Mouse (Mus musculus) cerebellum, postnatal 4 days (tissue): ENCODE measurements at regions not wholly inside any gene's neighbourhood (a gene's known extent, or its start where the extent isn't known, plus 50 kb on each side); places are given as distances from the start of the nearest gene placed in this dataset.

Experiments
- DNase-seq, 2 experiments: peaks; one replicate each; pipeline ENCODE4 v3.0.0; 2022; ENCODE audit warnings: low spot score in 2 of 2, mixed read lengths in 1 of 2

GRCm38 (mm10) chr9:52298329-52298728 is 130.0 kb upstream of the Zc3h12c start:
- DNase-seq, result peak in 1 of 2 experiments; percentile 13

- DNase-seq, result no peak
Observed at GRCm38 (mm10) chr9:52294699-52295098, 126.3 kb upstream of the Zc3h12c start.

GRCm38 (mm10) chr9:52289069-52289468 is 120.7 kb upstream of the Zc3h12c start:
- no peak for DNase-seq

- DNase-seq, result no peak
Observed at GRCm38 (mm10) chr9:52287761-52288275, 119.4 kb upstream of the Zc3h12c start.

GRCm38 (mm10) chr9:52287246-52287651 is 118.9 kb upstream of the Zc3h12c start:
- peak; percentile 38 to 64 for DNase-seq

GRCm38 (mm10) chr9:52286104-52286503 is 117.7 kb upstream of the Zc3h12c start:
- DNase-seq, result no peak

DNA sequence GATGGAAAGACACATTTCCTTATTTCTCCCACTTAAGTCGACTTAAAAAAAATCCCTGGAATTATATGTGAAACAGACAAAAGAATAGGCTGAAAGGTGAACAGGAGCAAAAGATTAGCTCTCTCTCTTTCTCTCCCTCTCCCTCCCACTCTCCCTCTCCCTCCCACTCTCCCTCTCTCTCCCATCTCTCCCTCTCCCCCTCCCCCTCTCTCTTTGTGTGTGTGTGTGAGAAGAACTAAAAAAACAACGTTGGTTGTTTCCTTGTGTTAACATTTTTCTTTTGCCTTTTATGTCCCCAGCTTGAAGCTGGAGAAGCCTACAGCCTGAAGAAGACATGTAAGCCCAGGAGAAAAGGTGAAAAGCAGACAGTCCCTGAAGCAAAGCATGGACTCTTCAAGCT is 115.2 kb upstream of the Zc3h12c start:
- no peak for DNase-seq

- no peak for DNase-seq
Observed at GRCm38 (mm10) chr9:52280995-52281394, 112.6 kb upstream of the Zc3h12c start.

DNA sequence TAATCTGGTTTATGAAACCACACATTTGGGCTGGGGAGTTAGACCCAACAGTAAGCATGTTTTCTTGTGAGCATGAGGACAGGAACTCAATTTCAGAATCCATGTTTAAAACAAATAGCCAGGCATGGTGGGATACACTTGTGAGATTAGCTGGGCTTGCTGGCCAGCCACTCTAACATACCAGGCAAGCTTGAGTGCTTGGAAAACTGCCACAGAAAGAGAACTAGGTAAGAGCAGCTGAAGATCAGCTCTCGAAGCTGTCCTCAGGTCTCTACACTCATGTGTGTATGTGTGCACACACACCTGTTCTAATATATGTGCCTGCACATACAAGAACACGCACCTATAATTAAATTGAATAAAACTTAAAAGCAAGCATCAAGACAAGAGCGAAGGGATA is 112.2 kb upstream of the Zc3h12c start:
- DNase-seq, result no peak

DNA sequence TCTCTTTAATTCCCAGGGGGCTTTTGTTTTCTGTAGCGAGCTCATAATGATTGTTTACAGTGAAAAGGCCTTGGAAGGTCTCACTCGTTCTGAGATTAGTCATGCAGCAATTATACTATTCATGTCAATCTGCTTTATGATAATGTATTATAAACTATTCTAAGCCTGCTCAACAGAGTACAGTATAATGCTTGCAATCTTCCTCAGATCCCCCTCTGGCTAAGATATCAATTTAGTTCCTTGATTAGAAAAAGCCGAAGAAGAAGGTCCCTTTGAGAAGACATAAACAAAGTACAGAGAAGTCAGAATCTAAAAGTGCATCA is 110.3 kb upstream of the Zc3h12c start:
- DNase-seq, result no peak

DNA sequence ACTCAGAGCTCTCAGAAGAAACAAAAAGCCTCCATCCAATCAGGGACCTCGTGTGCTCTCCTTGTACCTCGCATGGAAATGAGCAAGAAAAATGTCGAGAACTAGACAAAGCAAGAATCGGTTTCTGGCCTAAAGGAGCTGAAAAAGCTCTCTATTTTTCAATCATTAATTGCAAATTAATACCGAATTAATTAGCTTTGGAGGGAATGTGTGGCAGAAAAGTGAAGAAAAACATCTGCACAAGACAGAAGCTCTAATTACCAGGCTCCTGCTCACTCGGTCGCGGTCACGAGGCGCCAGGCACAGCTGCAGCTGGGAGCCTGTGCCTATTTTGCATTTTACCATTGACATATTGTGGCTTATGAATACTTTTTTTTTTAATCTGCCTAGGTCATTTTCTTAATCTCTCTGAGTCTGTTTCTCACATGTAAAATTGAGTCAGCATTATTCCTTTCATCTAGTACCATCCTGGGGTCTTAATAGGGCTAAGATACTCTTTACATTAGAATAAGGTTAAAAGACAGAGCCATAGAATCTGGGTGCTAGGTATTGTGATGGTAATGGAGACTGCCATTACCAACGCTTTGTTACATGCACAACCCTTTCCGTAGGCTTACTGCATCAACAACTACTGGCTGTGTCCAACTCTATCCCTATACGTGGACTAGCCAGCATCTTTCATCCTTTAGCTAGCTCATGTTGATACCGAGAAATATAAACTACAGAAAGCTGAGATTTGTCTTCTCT is 109.8 kb upstream of the Zc3h12c start:
- DNase-seq, result no peak

GRCm38 (mm10) chr9:52273994-52274393 is 105.6 kb upstream of the Zc3h12c start:
- no peak for DNase-seq

DNA sequence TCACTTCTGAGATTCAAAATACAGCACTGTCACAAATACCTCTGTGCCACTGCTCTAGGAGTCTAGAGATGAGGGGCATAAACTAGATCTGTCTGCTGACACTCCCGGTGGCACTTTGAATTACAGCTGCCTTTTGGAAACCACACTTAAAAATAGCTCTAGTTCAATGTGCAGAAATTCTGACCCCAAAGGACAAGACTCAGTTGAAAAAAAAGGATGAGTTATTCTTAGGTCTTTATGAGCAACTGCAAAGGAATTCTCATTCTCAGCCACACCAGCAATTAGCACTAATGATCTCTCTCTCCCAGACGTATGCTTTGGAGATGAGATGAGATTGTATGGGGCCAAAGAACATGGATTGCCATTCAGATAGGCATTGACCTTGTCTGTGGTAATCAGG is 104.3 kb upstream of the Zc3h12c start:
- DNase-seq, result no peak

DNA sequence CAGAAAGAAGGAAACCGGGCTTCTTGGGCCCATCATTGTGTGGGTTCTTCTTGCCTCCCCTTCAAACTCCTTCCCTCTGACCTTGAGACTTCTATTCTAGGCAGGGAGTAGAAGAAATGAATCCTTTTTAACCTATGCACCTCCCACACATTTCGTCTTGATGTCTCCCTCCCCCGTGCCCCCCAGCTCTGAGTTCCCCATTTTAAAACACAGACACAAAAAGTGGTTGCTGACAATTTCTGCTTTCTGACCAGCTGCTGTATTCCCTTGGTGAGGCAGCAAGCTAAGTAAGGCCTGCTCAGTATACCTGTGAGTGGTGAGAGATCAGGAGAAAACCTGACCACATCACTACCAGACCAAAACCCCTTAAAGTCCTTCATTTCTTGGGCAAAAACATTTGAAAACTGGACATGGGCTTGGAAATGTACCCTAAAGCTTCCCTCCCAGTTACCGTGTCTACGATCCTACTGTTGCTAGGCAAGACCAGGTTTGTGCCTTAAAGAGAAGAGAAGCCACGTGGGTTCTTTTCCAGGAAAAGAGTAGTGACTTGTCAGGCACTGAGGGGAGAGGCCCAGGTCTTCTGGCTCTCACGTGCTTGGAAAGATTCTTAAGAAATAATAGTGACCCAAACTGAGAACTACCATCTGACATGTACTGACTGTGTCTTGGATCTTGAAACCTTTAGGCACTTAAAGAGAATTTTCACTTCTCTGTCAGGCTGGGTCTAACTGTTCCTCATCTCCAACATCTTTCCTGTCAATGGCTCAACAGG is 103.2 kb upstream of the Zc3h12c start:
- DNase-seq, result no peak

DNA sequence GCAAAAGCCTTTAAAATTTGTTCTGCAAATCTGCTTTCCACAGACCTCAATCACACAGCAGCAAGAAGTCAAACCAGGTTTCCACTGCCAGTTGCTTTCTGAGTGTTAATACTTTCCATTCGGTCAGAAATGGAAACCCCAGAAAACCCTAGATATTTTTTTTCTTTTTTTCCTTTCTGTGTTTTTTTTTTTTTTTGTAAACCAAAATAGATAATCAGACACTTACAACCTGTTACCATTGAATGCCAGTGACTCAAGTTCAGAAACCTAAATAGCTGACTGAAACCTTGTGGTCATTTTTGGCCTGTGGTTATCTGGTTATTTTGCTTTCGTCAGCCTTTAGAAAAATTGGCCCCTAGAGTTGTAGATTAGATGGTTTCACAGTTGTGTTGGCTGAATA is 93.2 kb upstream of the Zc3h12c start:
- no peak for DNase-seq

DNA sequence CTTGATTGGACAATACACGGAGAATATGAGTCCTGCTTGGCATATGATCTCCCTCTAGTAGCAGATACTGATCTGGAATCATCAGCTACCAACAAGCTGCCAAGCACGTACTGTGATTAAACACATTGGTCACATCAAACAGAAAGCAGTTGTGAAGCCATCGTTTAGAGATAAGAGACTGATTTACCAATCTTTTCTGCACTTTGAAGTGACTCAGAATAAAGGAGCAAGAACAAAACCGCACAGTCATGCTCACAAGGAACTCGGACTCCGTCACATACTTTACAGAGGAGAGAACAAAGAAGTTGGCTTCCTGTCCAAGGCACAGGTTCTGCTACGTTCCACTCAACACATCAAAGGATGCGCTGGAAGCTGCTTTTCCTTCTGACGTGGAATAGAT is 91.1 kb upstream of the Zc3h12c start:
- DNase-seq, result no peak

GRCm38 (mm10) chr9:52255692-52256091 is 87.3 kb upstream of the Zc3h12c start:
- DNase-seq, result no peak

DNA sequence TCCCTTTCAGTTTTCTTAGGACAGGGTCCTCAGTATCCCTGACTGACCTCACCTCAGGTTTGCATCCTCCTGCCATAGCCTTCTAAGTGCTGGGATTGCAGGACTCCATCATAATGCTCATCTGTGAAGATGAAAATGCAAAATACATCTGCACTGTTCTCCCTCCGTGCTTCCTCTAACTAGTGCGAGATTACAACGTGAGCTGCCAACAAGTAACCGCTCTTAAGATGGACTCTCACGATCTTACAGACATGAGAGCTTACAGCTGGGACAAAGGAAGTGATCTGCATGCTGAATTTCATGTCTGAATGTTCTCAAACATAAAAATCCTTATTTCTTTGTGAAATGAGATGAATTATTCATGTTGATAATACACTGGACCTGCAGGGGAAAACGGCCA is 86.1 kb upstream of the Zc3h12c start:
- no peak for DNase-seq

- DNase-seq, result no peak
Observed at GRCm38 (mm10) chr9:52251455-52251854, 83.1 kb upstream of the Zc3h12c start.

DNA sequence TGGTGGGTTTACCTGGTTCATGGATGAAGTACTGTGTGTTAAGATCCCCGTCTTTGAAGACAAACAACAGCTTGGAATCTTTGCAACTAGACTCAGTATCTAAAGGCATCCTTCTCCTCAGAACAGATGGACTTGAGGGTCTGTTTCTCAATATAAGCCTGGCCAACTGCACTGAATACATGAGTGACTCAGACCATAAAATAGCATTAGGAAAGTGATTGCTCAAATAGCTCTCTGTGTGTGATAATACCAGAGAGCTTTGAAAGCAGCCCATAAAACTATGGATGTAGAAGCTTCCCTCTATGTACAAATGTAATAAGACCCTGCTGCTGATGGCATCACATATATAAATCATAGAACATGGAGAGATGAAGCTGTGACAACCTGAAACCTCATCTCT is 78.3 kb upstream of the Zc3h12c start:
- DNase-seq, result no peak

DNA sequence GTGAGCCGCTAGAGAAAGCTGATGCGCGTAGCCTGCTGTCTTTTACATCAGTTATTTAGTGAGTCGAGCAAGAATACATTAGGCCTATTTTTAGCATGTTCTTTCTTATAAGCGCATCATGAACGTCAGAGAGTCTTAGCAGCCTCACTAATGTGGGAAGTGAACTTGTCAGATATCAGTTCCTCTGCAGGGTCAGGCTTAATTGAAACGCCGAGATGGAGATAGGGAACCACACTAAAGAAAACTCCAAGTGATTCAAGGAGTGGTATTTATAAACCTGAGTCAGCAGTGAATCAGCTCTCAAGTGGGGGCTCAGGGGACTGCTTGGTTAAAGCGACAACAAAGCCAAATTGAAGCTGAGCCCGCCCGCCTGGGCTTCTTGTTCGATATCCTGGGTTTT is 75.7 kb upstream of the Zc3h12c start:
- no peak for DNase-seq

DNA sequence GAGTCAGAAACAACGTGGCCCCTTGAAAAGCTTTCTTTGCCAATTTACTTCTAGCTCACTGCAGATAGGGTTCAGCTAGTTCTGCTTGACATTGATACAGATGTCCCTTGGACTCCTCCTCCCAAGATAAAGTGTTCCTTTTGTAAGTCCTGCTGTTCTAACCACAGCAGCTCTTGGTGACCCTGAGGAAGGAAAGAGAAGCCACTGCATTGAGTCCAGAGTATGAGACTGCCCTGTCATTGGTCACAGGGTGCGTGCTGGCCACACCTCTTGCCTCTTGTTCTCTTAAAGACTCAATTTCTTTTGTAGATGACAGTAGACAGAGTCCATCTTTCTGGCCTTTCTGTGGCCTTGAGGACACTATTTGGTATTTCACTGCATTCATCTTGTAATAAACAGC is 74.7 kb upstream of the Zc3h12c start:
- no peak for DNase-seq

DNA sequence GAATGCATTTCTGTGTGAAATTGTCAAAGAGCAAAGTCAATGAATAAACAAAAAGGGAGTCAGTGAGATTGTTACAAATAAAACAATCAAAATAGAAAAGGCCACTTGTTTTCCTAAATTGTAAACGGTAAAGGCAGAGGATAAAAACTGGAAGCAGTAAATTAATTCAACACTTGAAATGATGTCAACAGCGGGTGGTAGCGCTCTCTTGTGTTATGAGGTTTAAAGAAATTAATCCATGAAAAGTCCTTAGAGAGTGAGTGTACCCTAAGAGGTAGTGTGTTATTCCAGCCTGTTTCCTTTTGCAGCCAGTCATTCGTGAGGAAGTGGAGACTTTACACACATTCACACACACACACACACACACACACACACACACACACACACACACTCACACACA is 73.2 kb upstream of the Zc3h12c start:
- no peak for DNase-seq
